Mouse (Mus musculus): ENCODE measurements at regions not wholly inside any gene's neighbourhood (a gene's known extent, or its start where the extent isn't known, plus 50 kb on each side); places are given as distances from the start of the nearest gene placed in this dataset.

GRCm38 (mm10) chr1:186384440-186384839 is 267.3 kb upstream of the Lyplal1 start:
- TF ChIP-seq CTCF (conservative IDR thresholded peaks at IDR 0.05; ENCODE audit: insufficient read depth, insufficient read length, low read depth, low read length) (no peak), POLR2A (IDR thresholded peaks at IDR 0.05; ENCODE audit: low read depth, low read length) (no peak)

Data from kidney, adult 2 months (tissue).